Mouse (Mus musculus) forebrain, embryonic 11.5 days (tissue): ENCODE measurements around the gene Lsm4. TPM values are rescaled to one million over a fixed set of nuclear protein-coding genes. Genes with fewer than 3 reads are reported as not detected.

Experiments
- ATAC-seq: fragments of 200-750 bp; cut with Nextera tagmentation; replicated peaks from 2 replicates; pipeline ENCODE4 v1.8.0; 2017; ENCODE audit warnings: moderate TSS enrichment; ENCODE audit not compliant: low FRiP score
- DNase-seq: peaks from one replicate; pipeline ENCODE4 v3.0.0-alpha.2; 2017; ENCODE audit warnings: low spot score
- H3K27ac ChIP-seq: fragments of 300-500 bp; sonication (generic); 2 replicates; pipeline ENCODE4 v1.5.1; 2014; ENCODE audit warnings: low read depth, low read length
- H3K27me3 ChIP-seq: fragments of 300-500 bp; sonication (generic); 2 replicates; pipeline ENCODE4 v1.6.1; 2014; ENCODE audit warnings: mild to moderate bottlenecking, low read length, mixed read lengths; ENCODE audit not compliant: control insufficient read depth, insufficient read depth
- H3K36me3 ChIP-seq: fragments of 300-500 bp; sonication (generic); 2 replicates; pipeline ENCODE4 v1.6.1; 2014; ENCODE audit warnings: mild to moderate bottlenecking, low read length, moderate library complexity, mixed read lengths; ENCODE audit not compliant: control insufficient read depth, insufficient read depth
- H3K4me1 ChIP-seq: fragments of 300-500 bp; sonication (generic); replicated peaks from 2 replicates; pipeline ENCODE4 v1.6.1; 2014; ENCODE audit warnings: low read length, mixed read lengths; ENCODE audit not compliant: control insufficient read depth, insufficient read depth
- H3K4me2 ChIP-seq: fragments of 300-500 bp; sonication (generic); 2 replicates; pipeline ENCODE4 v1.6.1; 2014; ENCODE audit warnings: low read depth, mild to moderate bottlenecking, low read length, moderate library complexity, mixed read lengths; ENCODE audit not compliant: severe bottlenecking
- H3K4me3 ChIP-seq: fragments of 300-500 bp; sonication (generic); 2 replicates; pipeline ENCODE4 v1.5.1; 2014; ENCODE audit warnings: low read depth, low read length
- H3K9ac ChIP-seq: fragments of 300-500 bp; sonication (generic); 2 replicates; pipeline ENCODE4 v1.6.1; 2014; ENCODE audit warnings: low read length
- H3K9me3 ChIP-seq: fragments of 300-500 bp; sonication (generic); 2 replicates; pipeline ENCODE4 v1.6.1; 2016; ENCODE audit warnings: low read length, mixed read lengths; ENCODE audit not compliant: control insufficient read depth
- WGBS: fragments of 180-500 bp; shearing (Covaris S2); extraction: QIAGEN DNeasy Blood & Tissue Kit; methylation state at CpG from one replicate; pipeline ENCODE4 v1.1.7; 2014; 5-methylcytosine and 5-hydroxymethylcytosine counted together
- polyA plus RNA-seq: library from polyadenylated mRNA; unstranded; fragments of >200 nt; fragmentation: Nextera tagmentation; extraction: Ambion mirVana; gene quantifications from 2 replicates; pipeline ENCODE4 v1.2.1, GENCODE M21; 2014

Lsm4 gene
- polyA plus RNA-seq, 1 experiment from 2014 or later, result 318 TPM

GRCm38 (mm10) chr8:70697366-70698250 lies 24.6 kb downstream of the Lsm4 start:
- peak overlapping the region; percentile 91 for H3K4me3 ChIP-seq
- DNase-seq, result no peak
- no peak for ATAC-seq
- 76% methylated on average over 12 of the region's 12 CpGs for WGBS
- H3K36me3 ChIP-seq, result no peaks in the 10 kb centered on the region
- H3K9ac ChIP-seq, result no peak overlapping the region; the same call in none of the 2 replicates
- H3K4me1 ChIP-seq, result peaks cover 35% of the 10 kb centered on the region
- no peaks in the 10 kb centered on the region for H3K9me3 ChIP-seq
- H3K27me3 ChIP-seq, result no peaks in the 10 kb centered on the region
- peak overlapping the region; percentile 71 for H3K4me2 ChIP-seq
- H3K27ac ChIP-seq, result peak overlapping the region; percentile 72

GRCm38 (mm10) chr8:70698310-70699109 lies 25.5 kb downstream of the Lsm4 start, which contains the start of gene Jund:
TSS of gene Jund (plus strand) at chr8:70698949.
- peaks cover 35% of the 10 kb centered on the region for H3K4me1 ChIP-seq
- peak; percentile 86 for ATAC-seq

GRCm38 (mm10) chr8:70699116-70699833 lies 26.2 kb downstream of the Lsm4 start:
- H3K27me3 ChIP-seq, result no peaks in the 10 kb centered on the region
- DNase-seq (no peak), ATAC-seq (no peak)
- peak overlapping the region; percentile 87 for H3K9ac ChIP-seq
- peaks cover 35% of the 10 kb centered on the region for H3K4me1 ChIP-seq
- under 1% methylated on average over 83 of the region's 89 CpGs for WGBS
- H3K9me3 ChIP-seq, result no peaks in the 10 kb centered on the region
- peak overlapping the region; percentile 96 for H3K27ac ChIP-seq
- H3K36me3 ChIP-seq, result no peaks in the 10 kb centered on the region
- peak overlapping the region; percentile 71 for H3K4me2 ChIP-seq
- H3K4me3 ChIP-seq, result peak overlapping the region; percentile 91

More at GRCm38 (mm10) chr8:70698310-70699109, 25.5 kb downstream of the Lsm4 start, which contains the start of gene Jund:
- DNase-seq, result peak; percentile 100
- H3K9ac ChIP-seq, result peak within 1 kb of the TSS; percentile 87
- H3K27ac ChIP-seq, result peak within 1 kb of the TSS; percentile 96
- H3K4me2 ChIP-seq, result peak within 1 kb of the TSS; percentile 71
- no peaks in the 10 kb centered on the region for H3K27me3 ChIP-seq
- H3K36me3 ChIP-seq, result no peaks in the 10 kb centered on the region
- peak within 1 kb of the TSS; percentile 91 for H3K4me3 ChIP-seq
- H3K9me3 ChIP-seq, result no peaks in the 10 kb centered on the region
- WGBS, result under 1% methylated on average over 69 of the region's 69 CpGs

- under 1% methylated on average over 59 of the region's 59 CpGs for WGBS
Measured at GRCm38 (mm10) chr8:70699834-70700554, 26.9 kb downstream of the Lsm4 start.

GRCm38 (mm10) chr8:70700555-70700922 lies 27.5 kb downstream of the Lsm4 start:
- no peaks in the 10 kb centered on the region for H3K36me3 ChIP-seq
- DNase-seq (peak; percentile 95), ATAC-seq (peak; percentile 19)
- no peaks in the 10 kb centered on the region for H3K27me3 ChIP-seq
- no peaks in the 10 kb centered on the region for H3K9me3 ChIP-seq
- H3K4me1 ChIP-seq, result peaks cover 32% of the 10 kb centered on the region
- H3K27ac ChIP-seq, result peak overlapping the region; percentile 96; the same call in 1 of the 2 replicates
- H3K9ac ChIP-seq, result peak overlapping the region; percentile 87
- WGBS, result under 1% methylated on average over 20 of the region's 20 CpGs
- peak overlapping the region; percentile 49 for H3K4me2 ChIP-seq
- H3K4me3 ChIP-seq, result peak overlapping the region; percentile 91

More at GRCm38 (mm10) chr8:70699834-70700554, 26.9 kb downstream of the Lsm4 start:
- Histone ChIP-seq H3K4me1 (peaks cover 35% of the 10 kb centered on the region), H3K4me3 (peak overlapping the region; percentile 91), H3K9me3 (no peaks in the 10 kb centered on the region), H3K4me2 (peak overlapping the region; percentile 71), H3K27ac (peak overlapping the region; percentile 96), H3K36me3 (no peaks in the 10 kb centered on the region), H3K9ac (peak overlapping the region; percentile 87), H3K27me3 (no peaks in the 10 kb centered on the region)
- peak; percentile 6; the same call in 1 of the 2 replicates for ATAC-seq
- peak; percentile 91 for DNase-seq

GRCm38 (mm10) chr8:70701048-70701981 lies 28.3 kb downstream of the Lsm4 start:
- H3K27ac ChIP-seq, result peak overlapping the region; percentile 96; the same call in 1 of the 2 replicates
- H3K9ac ChIP-seq, result peak overlapping the region; percentile 87
- no peak for ATAC-seq
- no peak for DNase-seq
- 59% methylated on average over 10 of the region's 10 CpGs for WGBS
- H3K4me1 ChIP-seq, result peaks cover 24% of the 10 kb centered on the region
- H3K4me2 ChIP-seq, result peak overlapping the region; percentile 49
- H3K9me3 ChIP-seq, result no peaks in the 10 kb centered on the region
- peak overlapping the region; percentile 91 for H3K4me3 ChIP-seq
- no peaks in the 10 kb centered on the region for H3K27me3 ChIP-seq
- H3K36me3 ChIP-seq, result no peaks in the 10 kb centered on the region
